Mouse (Mus musculus) olfactory bulb, adult 2 months (tissue): ENCODE results near the gene Pced1b.

Experiments
- CTCF ChIP-seq: fragments of 200-500 bp; IDR thresholded peaks from 2 replicates; pipeline ENCODE4 v1.5.1; 2012; ENCODE audit warnings: low read depth, mild to moderate bottlenecking, low read length, moderate library complexity; ENCODE audit not compliant: insufficient read depth
- POLR2A ChIP-seq: fragments of 200-500 bp; IDR thresholded peaks from 2 replicates; pipeline ENCODE4 v1.6.1; 2012; ENCODE audit warnings: mild to moderate bottlenecking, low read depth, low read length, moderate library complexity; ENCODE audit not compliant: insufficient read depth

- no peak for TF ChIP-seq POLR2A
- TF ChIP-seq CTCF, result no peak
Measured at GRCm38 (mm10) chr15:97311211-97311610, 64.3 kb downstream of the Pced1b start.
